Mouse (Mus musculus): ENCODE data around the gene Aak1.

The Aak1 gene

DNA sequence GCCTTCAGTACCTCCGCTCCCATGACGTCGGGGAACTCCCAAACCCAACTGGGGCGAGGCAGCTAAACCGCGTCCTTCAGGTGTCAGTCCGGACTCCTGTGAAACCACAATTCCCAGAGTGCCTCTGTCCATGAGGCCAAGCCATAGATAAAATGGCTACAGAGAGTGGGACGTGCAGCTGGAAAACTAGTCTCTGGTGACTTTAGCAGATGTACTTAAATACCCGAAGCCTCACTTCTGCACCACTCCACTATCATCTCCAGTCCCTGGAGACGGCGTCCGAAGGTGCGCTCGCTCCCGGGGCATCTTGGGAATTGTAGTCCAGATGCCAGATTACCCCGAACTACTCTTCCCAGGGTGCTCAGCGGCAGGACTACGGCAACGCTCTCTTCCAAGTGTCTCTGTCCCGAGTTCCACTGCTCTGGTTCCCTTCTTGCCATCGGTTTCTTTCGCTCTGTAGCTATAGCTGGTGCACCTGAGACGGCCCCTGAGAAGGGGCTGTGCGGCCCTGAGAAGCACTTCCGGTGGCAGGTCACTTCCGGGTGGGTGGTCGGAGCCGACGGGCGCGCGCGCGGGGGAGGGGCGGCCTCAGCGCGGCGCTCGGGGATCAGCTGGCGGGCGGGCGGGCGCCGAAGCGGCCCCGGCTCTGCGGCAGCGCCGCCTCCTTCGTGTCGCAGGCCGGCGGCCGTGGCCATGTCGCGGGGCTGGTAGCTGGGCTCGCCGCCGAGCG, at the start of gene Aak1:
Aak1 (plus strand) TSS at position 603 of the 730 bp plus-strand sequence.
- peak; percentile 90 for DNase-seq

DNA sequence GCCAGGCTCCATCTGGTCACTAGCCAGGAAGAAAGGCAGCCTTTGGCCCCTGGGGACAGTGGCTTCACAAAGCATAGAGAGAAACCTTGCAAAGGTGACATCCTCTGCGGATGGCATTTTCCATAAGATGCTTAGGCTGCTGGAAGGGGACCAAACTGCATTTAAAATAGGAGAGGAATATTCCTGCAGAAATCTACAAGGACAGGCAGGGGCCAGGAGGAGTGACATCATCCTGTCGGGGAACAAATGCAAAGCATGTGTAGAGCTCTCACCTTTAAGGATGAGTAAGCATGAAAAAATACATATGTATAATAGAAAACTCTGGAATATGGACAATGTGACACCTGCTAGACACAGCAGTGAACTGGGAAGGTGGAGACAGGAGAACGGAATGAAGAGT, 48.9 kb upstream of the Aak1 start:
- no peak for DNase-seq

DNA sequence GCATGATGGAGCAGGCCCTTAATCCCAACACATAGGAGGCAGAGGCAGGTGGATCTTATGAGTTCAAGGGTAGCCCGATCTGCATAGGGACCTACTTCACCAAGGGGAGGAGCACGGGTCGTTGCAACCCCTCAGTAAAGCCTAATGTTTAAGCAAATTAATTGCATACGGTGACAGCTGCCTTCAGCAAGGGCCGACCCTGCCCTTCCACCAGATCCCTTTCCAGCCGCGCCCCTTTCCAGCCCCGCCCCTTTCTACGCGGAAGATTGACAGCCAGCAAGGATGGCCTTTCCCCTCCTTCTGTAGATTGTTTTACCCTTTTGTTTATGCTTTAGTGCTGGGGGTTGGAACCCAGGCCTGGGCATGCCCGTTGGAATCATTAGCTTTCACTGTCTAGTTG, 47.9 kb upstream of the Aak1 start:
- no peak for DNase-seq

DNA sequence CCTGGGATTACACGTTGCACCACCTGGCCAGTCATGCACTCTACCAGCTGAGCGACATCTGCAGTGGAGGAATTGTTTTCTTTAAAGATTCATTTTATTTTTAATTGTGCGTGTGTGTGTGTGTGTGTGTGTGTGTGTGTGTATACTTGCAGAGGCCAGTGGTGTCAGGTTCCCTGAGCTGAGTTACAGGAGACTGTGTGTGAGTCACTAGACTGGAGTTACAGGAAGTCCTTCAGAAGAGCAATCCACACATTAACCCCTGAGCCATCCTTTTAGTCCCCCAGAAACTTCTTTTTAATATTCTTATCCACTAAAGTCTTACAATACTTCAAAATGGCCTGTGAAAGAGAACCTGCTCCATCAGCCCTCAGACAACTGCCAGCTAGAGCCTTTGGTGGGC, 44.7 kb upstream of the Aak1 start:
- no peak for DNase-seq

DNA sequence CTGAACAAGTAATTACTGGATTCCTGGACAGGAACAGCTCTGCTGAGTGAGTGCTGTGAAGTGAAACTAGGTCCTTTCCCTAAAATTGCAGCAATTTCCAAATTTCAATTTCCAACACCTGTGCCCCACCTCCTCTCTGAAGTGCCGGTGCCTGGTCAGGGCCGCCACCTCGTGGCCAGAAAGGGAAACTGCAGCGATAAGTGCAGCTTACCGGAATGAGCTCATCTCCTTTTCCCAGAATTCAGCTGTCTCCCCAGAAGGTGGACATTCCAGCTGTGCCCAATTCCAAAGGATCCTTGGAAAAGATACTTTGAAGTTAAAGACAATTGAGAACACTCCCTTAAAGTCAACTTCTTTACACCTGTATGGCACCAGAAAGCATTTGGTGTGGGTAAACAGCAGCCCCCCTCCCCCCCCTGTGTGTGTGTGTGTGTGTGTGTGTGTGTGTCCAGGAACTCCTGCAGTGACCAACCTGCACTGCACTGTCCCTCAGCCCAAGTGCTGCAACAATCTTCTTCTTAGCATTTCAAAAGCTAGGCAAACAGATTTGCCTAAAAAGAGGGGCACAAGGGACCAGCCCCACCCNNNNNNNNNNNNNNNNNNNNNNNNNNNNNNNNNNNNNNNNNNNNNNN, 42.7 kb upstream of the Aak1 start:
- peak; percentile 69 for DNase-seq

DNA sequence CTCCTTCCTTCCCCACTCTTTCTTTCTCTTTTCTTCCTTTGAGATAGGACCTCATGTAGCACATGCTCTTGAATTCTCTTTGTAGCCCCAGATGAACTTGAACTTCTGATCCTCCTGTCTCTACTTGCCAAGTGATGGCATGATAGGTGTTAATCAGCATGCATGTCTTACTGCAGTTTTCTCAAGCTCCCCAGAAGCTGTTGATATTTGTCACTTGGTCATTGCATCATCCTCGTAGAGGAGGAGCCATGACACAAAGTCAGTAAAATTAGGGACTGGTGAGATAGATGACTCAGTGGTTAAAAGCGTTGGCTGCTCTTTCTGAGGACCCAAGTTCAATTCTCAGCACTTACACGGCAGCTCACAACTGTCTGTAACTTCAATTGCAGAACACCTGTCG, 36.4 kb upstream of the Aak1 start:
- DNase-seq: no peak

DNA sequence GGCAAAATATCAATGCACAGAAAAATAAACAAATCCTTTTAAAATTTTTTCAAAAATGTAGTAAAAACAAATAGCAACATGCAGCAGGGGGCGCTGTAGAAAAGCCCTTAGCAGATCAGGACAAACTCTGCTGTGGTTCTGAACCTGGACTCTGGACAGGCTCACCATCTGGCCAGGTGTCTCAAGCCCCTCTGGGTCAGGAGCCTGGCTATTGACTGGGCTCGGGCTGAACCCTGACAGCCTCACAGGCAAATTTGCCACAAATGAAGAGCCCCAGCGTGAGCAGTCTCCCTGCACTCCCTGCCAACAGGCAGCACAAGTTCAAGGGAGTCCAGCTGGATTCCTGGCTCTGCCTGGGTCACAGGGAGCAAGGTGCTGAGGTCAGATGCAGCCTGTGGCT, 36.0 kb upstream of the Aak1 start:
- DNase-seq: peak; percentile 50

DNA sequence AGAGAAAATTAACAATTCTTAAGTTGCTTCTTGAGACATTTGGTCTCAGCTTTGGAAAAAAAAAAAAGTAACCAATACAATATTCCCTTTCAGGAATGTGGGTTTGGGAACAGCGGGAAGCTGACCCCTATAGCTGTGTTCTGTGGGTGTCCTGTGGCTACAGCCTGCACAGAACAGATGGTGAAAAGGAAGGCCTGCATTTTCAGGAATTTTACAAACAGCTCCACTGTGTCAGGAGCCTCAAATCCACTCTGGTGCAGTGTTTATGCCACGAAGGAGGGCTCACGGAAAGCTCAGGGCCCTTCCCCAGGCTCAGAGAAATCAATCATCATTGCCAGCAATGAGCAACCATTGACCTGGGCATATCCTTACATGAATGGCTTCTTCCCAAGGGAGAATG, 34.4 kb upstream of the Aak1 start:
- DNase-seq: no peak

DNA sequence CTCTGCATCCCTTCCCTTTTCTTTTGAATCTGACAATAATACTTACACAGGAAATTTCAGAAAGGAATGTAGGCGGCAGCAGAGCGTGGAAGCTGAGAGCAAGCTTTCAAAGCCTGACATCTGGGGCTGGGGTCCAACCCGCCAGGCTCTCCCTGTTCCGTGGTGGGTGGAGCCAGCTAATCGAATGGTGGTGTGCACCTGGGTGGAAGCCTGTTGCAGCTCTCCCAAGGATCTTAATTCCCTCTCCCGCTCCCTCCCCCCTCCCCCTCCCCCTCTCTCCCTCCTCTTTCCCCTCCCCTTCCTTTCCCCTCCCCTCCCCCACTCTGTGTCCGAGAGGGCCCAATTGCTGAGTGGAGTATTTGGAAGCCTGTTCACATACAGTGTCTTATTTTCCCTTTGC, 33.9 kb upstream of the Aak1 start:
- no peak for DNase-seq

DNA sequence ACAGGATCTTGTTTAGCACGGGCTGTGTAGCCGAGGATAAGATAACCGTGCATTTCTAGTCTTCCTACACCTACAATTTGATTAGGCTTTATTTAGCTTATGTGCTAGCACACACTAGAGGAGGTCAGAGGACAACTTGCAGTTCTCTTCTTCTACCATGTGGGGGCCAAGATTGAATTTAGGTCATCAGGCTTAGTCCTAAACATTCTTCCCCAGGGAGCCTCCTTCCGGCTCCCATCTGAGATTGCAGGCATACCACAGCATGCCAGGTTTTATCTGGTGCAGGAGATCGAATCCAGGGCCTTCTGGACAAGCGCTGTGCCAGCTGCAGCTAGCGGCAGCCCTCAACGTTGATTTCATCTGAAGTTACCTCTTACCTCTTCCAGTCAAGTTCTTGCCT, 32.7 kb upstream of the Aak1 start:
- DNase-seq: no peak

DNA sequence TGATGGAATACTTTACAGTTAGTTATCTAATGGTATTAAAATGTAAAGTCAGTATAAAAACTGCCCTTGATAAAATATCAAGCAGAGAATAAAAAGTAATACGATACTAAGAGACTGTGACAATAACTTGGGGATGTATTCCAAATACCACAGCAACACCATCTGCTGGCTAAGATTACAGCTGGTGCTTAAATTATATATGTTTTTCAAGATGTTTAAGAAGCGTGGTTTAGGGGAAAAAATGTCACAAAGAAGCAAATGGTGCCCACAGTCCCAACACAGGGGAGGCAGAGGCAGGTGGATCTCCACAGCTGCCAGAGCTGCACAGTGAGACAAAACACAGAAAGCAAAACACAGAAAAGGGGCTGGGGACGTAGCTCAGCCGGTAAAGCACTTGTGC, 30.4 kb upstream of the Aak1 start:
- no peak for DNase-seq

DNA sequence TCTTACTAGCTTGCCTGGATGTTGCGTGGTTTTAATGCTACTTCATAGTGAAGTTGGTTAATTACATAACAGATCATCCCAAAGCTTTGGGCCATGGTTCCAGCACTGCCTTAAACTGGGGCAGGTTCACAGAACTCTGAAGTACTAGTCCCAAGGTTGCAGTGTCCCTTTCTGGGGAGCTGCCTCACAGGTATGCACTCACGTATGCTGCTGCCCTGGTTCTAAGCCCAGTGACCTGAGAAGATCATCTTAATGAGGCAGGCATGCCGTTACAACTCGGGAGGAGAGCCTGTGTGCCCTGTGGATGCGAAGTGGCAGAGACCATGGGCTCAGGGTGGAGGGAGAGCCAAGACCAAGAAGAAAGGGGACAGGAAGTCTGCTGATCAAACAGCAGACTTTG, 29.4 kb upstream of the Aak1 start:
- no peak for DNase-seq

DNA sequence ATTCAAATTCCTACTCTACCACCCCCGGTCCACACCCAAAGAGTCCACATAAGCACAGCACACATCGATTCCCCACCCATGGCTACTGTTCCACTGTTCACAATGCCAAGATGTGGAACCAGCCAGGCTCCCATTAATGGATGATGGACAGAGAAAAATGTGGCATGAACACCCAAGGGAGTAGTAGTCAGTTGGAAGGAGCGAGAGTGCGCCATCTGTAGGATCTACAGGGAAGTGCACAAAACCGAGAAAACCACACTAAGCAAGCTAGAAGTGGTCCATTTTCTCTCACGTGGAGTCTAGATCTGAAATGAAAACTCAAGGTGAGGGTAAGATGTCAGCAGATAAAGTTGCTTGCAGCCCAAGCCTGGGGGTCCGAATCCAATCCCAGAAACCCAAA, 28.6 kb upstream of the Aak1 start:
- no peak for DNase-seq

DNA sequence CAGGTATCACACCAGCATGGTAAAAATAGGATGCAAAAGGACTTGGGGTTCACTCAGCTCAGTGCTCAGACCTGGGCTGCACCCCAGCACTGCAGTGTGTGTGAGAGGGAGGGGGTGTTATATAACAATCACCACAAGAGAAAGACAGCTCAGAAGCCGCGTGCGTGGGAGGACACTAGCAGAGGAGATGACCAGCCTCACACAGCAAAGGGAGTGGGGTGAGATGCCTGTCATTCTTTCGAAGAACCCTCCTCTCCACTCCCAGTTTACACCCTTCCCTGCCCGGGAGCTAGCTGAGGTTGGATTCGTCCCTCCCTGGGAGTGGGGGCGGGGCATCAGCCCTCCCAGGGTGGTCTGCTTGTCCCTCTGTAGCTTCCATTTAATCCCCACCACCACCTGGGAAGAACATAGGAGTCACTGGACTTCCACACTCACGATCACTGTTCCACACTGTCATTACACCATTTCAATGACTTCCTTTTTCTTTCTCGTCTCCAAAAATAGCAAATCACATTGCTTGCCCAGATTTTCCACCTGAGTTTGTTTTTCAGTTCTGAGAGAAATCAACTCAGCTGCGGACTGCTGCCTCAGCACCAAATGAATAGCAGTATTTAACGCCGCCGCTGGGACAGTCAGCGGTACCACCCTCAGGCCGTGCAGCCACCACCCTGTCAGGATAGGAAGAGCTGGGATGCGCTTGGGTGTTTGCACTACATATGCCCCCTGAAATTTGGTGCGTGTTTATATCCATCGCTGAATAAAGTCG, 26.8 kb upstream of the Aak1 start:
- peak; percentile 85 for DNase-seq

DNA sequence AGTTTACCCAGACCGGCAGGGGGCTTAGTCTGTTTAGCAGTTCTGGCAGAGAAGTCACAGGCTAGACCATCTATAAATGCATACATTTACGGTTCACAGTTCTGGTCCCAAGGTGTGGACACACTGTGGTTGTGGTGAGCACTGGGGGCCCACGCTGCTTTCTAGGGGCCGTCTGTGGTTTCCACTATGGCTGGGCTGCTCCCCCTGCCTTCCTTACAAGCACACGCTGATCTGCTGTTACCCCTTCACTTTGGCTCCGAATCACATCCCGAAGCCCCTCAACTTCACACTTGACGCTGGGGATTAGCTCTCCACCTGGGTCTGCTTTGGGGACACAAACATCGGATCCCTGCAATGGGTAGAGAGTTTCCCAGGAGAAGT, 26.3 kb upstream of the Aak1 start:
- DNase-seq: no peak

DNA sequence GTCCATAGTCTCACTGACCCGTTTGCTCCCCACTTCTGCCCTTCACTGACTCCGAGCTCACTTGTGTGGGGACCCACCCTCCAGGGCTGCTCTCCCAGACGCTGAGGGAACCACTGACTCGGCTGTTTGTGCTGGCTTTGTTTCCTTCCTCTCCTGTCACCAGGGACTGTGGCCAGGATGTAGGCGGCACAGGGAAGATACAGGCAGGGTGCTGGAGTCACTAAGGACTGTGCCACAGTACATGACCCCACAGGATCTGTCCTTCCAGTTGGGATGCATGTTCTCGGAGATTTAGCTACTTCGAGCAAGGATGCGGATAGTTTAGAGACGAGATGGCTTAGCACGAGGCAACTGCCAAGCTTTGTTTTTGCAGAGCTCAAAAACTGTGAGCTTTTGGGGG, 25.5 kb upstream of the Aak1 start:
- DNase-seq: no peak

DNA sequence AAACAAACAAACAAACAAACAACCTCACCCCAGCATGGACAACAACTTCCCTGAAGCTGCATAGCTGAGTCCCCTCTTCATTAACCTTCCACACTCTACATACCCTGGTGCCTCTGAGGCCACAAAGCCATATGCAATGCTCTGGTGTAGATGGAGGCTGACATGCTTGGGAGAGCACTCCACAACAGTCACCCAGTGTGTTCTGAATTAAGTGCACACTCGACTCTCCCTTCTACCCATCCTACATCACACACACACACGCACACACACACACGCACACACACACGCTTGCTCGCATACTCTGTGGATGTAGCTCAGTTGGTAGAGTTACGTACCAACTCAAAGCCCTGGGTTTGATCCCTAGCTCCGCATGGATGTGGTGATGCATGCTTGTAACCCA, 24.9 kb upstream of the Aak1 start:
- DNase-seq: no peak

DNA sequence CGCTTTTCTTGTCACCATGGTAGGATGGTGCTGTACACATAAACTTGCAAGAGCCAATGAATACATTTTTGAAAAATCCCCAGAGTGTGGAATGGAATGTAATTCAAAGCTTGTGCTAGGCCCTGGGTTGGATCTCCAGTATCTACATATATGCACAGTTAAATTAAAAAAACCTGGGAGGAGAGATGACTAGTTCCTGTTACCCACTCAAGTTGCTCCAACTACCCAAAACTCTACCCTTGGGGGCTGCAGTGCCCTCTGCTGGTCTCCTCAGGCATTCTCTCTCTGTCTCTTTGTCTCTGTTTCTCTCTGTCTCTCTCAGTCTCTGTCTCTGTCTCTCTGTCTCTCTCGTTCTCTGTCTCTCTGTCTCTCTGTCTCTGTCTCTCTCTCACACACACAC, 21.9 kb upstream of the Aak1 start:
- no peak for DNase-seq

DNA sequence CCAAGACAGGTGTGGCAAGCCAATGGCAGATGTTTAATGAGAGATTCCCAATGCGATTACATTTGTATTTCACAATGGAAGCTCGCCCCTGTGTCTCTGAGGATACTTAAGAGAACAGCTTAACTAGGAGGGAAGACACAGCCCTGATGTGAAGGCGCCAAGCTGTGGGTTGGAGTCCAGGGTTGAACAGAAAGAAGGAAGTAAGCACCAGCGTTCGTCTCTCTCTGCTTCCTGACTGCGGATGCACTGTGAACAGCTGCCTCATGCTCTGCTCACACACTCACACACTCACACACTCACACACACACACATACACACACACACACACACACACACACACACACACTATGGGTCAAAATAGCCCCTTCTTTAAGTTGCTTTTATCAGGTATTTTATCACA, 19.5 kb upstream of the Aak1 start:
- DNase-seq: no peak

DNA sequence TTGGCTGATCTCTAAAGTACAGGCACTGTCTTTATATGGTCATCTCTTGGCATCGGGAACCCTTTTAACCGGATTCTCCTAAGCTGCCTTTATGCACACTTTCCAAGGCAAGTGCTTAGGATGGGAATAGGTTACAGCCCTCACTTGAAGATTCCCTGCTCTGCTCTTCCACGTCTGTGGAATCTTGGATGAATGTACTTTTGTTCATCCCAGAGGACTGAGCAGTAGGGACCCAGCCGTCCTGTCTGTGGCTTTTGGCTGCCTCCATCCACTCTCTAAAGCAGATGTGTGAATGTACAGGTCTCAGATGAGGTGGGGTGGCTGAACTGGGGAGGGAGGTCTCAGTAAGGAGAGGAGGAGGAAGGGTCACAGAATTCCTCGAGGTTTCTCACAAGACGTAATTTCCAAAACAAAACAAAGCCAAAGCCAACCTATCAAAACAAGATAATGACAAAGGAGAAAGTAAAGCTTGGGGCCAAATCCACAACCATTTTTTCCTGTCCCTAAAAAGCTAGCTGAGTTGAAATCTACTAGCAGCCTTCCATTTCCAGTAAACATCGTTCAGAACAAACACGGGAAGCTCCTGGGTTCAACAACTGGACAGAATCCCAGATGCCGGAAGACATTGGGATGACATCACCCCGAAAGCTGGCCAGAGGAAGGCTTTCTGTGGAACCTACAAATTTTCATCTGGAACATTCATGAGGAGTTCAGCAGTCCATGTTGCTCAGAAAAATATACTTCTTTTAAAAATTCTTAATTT, 18.4 kb upstream of the Aak1 start:
- DNase-seq: no peak

DNA sequence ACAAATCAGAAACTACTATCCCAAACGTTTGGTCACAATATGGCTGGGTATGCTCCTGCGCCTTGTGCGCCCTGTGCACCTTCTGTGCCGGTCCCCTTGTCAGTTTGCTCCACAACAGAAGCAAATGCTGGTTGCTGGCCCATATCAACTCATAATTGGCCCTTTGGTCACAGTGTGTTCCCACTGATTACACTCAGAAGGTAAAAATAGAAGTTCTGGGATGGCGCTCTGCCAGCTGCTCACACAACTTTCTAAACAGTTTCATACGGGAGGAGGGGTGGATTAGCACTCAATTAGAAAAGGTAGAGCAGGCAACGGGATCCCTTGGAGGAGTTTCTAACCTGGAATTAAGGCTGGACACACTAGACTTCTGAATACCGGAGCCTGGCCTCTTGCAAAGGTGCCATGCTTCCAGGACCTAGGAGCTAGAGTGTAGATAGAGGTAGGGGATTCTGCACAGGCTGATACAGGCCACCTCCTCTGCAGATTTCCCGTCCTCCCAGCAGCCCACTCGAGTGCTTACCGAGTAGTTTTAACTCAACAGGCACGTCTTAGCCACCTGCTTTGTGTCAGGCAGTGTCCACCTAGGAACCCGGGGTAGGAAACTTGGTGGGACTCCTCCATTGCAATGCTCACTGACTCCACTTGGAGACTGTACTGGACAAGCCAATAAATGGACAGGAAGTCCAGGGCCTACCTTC, 16.4 kb upstream of the Aak1 start:
- no peak for DNase-seq

DNA sequence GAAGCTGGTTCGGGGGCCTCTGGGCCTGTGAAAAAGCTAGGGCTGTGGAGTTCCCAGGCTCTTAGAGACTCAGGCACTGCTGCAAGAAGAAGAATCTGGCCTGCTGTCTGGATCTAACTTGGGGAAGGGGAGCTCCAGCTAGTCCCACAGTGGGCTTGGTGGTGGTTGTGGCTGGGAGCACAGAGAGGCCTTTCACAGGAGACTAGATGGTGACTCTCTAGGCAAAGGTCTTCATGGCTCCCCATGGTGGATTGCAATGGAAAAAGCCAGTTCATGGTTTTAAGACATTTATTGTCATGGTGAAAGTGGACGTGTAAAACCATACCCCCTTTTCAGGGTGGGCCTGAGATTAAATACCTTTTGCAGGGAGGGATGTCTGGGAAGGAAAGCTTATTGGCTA, 10.2 kb upstream of the Aak1 start:
- no peak for DNase-seq

DNA sequence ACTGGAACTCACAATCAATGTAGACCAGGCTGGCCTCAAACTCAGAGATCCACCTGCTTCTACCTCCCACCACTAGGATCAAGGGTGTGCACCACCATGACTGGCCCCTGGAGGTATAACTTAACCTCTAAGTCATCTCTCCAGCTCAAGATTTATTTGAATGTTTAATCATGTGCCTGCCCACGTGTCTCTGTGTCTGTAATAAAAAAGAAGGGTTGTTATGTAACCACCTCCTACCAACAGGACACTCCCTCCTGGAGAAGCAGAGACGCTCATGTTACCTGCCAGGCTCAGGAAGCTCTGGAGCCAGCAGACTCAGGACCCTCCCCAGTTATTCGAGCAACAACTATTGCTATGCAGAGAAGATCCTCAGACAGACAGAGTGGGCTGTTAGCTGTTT, 7.4 kb upstream of the Aak1 start:
- no peak for DNase-seq
